ENCODE assay signal across 15 mouse cellular contexts in the genomic region with DNA sequence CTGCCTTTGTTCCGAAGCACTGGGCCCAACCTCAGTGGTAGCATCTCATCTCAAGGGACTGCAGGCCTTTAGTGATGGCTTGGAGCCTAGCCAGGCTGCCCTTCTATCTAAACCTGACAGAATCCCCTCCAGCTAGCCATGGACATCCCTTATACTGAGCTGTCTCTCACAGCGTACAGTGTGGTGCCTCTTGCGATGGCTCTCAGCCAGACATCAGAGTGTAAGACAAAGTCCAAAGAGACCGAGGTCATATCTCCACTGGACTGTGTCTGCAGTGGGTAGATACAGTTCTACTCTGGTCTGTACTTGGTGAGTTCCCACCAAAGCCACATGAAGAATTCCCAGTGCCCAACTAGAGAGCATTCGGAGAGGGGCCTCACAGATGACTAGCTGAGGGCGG.
"Had no signal": no experiment of that assay in that cellular context is flagged by ENCODE, and none has a peak within 500 bp of the region (broad histone marks: within the 10 kb centered on the region; RNA-seq: fewer than 3 reads in every experiment).

No protein-coding gene starts in this region.

- H3K36me3 ChIP-seq: limb, embryonic 10.5 days; limb, embryonic 13.5 days; midbrain, embryonic 12.5 days; midbrain, embryonic 15.5 days; neural tube, embryonic 12.5 days had no signal

- H3K4me3 ChIP-seq: limb, embryonic 10.5 days; limb, embryonic 13.5 days; midbrain, embryonic 12.5 days; midbrain, embryonic 15.5 days; neural tube, embryonic 12.5 days had no signal

- H3K4me2 ChIP-seq: limb, embryonic 13.5 days; lung, embryonic 14.5 days; midbrain, embryonic 12.5 days; midbrain, embryonic 15.5 days; neural tube, embryonic 12.5 days had no signal

- H3K9me3 ChIP-seq: limb, embryonic 10.5 days; limb, embryonic 13.5 days; midbrain, embryonic 12.5 days; midbrain, embryonic 15.5 days; neural tube, embryonic 12.5 days had no signal

- H3K27me3 ChIP-seq: midbrain, embryonic 12.5 days; midbrain, embryonic 15.5 days; neural tube, embryonic 12.5 days had no signal

- H3K9ac ChIP-seq: limb, embryonic 13.5 days; liver, embryonic 14.5 days; liver, postnatal 0 days; lung, embryonic 14.5 days; midbrain, embryonic 12.5 days; midbrain, embryonic 15.5 days; neural tube, embryonic 12.5 days had no signal

- ATAC-seq: inflammation-experienced regulatory T-cells, adult 6 months; intestine, embryonic 16.5 days; liver, postnatal 0 days; lung, postnatal 0 days; midbrain, embryonic 15.5 days had no signal

- DNase-seq: liver; liver, postnatal 0 days; lung, embryonic 14.5 days; thymus, adult 18-20 months; thymus, postnatal 36 days had no signal

- H3K27ac ChIP-seq: limb, embryonic 10.5 days; limb, embryonic 13.5 days; liver, embryonic 14.5 days; macrophage; midbrain, embryonic 12.5 days; neural tube, embryonic 12.5 days had no signal
